Mouse (Mus musculus) hindbrain, embryonic 11.5 days (tissue): ENCODE measurements around the gene Olfr467. TPM values are rescaled to one million over a fixed set of nuclear protein-coding genes. Genes with fewer than 3 reads are reported as not detected.
A peak's percentile ranks its signal among the peaks of the same experiment; 100 is the strongest.
"Not testable (repeated sequence)": the region's sequence is repeated elsewhere in the genome, so short reads cannot be mapped to it uniquely, and the experiment has no call there.

ENCODE experiments used
- ATAC-seq: fragments of 200-750 bp; cut with Nextera tagmentation; 2 replicates; pipeline ENCODE4 v1.8.0; 2017; ENCODE audit warnings: mild to moderate bottlenecking, moderate TSS enrichment, moderate library complexity; ENCODE audit not compliant: low FRiP score
- DNase-seq: peaks from one replicate; pipeline ENCODE4 v3.0.0-alpha.2; 2015; ENCODE audit warnings: low spot score
- H3K27ac ChIP-seq: fragments of 300-500 bp; sonication (generic); 2 replicates; pipeline ENCODE4 v1.5.1; 2014; ENCODE audit warnings: mild to moderate bottlenecking, low read depth, low read length
- H3K27me3 ChIP-seq: fragments of 300-500 bp; sonication (generic); 2 replicates; pipeline ENCODE4 v1.6.1; 2014; ENCODE audit warnings: mild to moderate bottlenecking, low read length, moderate library complexity, mixed read lengths; ENCODE audit not compliant: control insufficient read depth, insufficient read depth
- H3K36me3 ChIP-seq: fragments of 300-500 bp; sonication (generic); 2 replicates; pipeline ENCODE4 v1.6.1; 2014; ENCODE audit warnings: mild to moderate bottlenecking, low read length, moderate library complexity, mixed read lengths; ENCODE audit not compliant: control insufficient read depth, insufficient read depth
- H3K4me1 ChIP-seq: fragments of 300-500 bp; sonication (generic); replicated peaks from 2 replicates; pipeline ENCODE4 v1.6.1; 2014; ENCODE audit warnings: low read length, mixed read lengths; ENCODE audit not compliant: control insufficient read depth, insufficient read depth
- H3K4me2 ChIP-seq: fragments of 300-500 bp; sonication (generic); replicated peaks from 2 replicates; pipeline ENCODE4 v1.6.1; 2014; ENCODE audit warnings: mild to moderate bottlenecking, low read depth, low read length
- H3K4me3 ChIP-seq: fragments of 300-500 bp; sonication (generic); 2 replicates; pipeline ENCODE4 v1.5.1; 2014; ENCODE audit warnings: low read depth, low read length
- H3K9ac ChIP-seq: fragments of 300-500 bp; sonication (generic); 2 replicates; pipeline ENCODE4 v1.6.1; 2014; ENCODE audit warnings: low read depth, low read length
- H3K9me3 ChIP-seq: fragments of 300-500 bp; sonication (generic); 2 replicates; pipeline ENCODE4 v1.6.1; 2016; ENCODE audit warnings: low read length; ENCODE audit not compliant: control insufficient read depth
- WGBS: fragments of 180-500 bp; shearing (Covaris S2); extraction: QIAGEN DNeasy Blood & Tissue Kit; methylation state at CpG from one replicate; pipeline ENCODE4 v1.1.7; 2014; 5-methylcytosine and 5-hydroxymethylcytosine counted together
- polyA plus RNA-seq: library from polyadenylated mRNA; unstranded; fragments of >200 nt; fragmentation: Nextera tagmentation; extraction: Ambion mirVana; gene quantifications from 2 replicates; pipeline ENCODE4 v1.2.1, GENCODE M21; 2014

The Olfr467 gene
- polyA plus RNA-seq, 1 experiment from 2014 or later = not detected

- H3K4me1 ChIP-seq, H3K4me3 ChIP-seq, ATAC-seq, H3K36me3 ChIP-seq, H3K4me2 ChIP-seq, H3K27ac ChIP-seq, H3K9me3 ChIP-seq, H3K27me3 ChIP-seq, H3K9ac ChIP-seq, DNase-seq: not testable (repeated sequence)
- WGBS = 62% methylated on average over 2 of the region's 2 CpGs
Observed at GRCm38 (mm10) chr7:107823867-107824266, 11.8 kb downstream of the Olfr467 start.

GRCm38 (mm10) chr7:107825441-107825840 is 13.4 kb downstream of the Olfr467 start, which contains the start of gene Olfr469:
TSS of gene Olfr469 (minus strand) at chr7:107825541.
- not testable (repeated sequence) for H3K4me3 ChIP-seq, DNase-seq, H3K9me3 ChIP-seq, ATAC-seq, H3K36me3 ChIP-seq, H3K27me3 ChIP-seq, H3K9ac ChIP-seq, H3K27ac ChIP-seq, H3K4me2 ChIP-seq, H3K4me1 ChIP-seq

- H3K27ac ChIP-seq = no peak overlapping the region
- H3K36me3 ChIP-seq = no peaks in the 10 kb centered on the region
- H3K4me2 ChIP-seq = no peak overlapping the region
- H3K27me3 ChIP-seq = no peaks in the 10 kb centered on the region
- ATAC-seq (no peak), DNase-seq (peak; percentile 42)
- H3K9me3 ChIP-seq = no peaks in the 10 kb centered on the region
- no peaks in the 10 kb centered on the region for H3K4me1 ChIP-seq
- WGBS = 83% methylated on average over 1 of the region's 1 CpGs
- H3K9ac ChIP-seq = no peak overlapping the region
- H3K4me3 ChIP-seq = no peak overlapping the region
Observed at GRCm38 (mm10) chr7:107841719-107842118, 29.7 kb downstream of the Olfr467 start.

GRCm38 (mm10) chr7:107847390-107847789 is 35.3 kb downstream of the Olfr467 start, which contains the start of gene Olfr470:
TSS of gene Olfr470 (minus strand) at chr7:107847490.
- not testable (repeated sequence) for H3K4me1 ChIP-seq, H3K27me3 ChIP-seq, DNase-seq, H3K9me3 ChIP-seq, H3K9ac ChIP-seq, H3K27ac ChIP-seq, H3K4me2 ChIP-seq, H3K36me3 ChIP-seq, ATAC-seq, H3K4me3 ChIP-seq
- WGBS = 92% methylated on average over 1 of the region's 1 CpGs

Other genes starting within 250 kb of the Olfr467 start
- gene Olfml1, start 244.8 kb upstream of the Olfr467 start, polyA plus RNA-seq = 10.7 and 11.4 TPM in 2 replicates
- 5.0 and 5.1 TPM in 2 replicates for gene Ppfibp2, start 217.1 kb upstream of the Olfr467 start, polyA plus RNA-seq
- gene 5330417H12Rik, start 187.1 kb upstream of the Olfr467 start, polyA plus RNA-seq = not detected in 2 replicates
- gene Cyb5r2, start 54.2 kb upstream of the Olfr467 start, polyA plus RNA-seq = 0.14 and 0.24 TPM in 2 replicates
- gene Ovch2, start 11.1 kb upstream of the Olfr467 start, polyA plus RNA-seq = not detected in 2 replicates
- gene Olfr469, start 13.3 kb downstream of the Olfr467 start, polyA plus RNA-seq = not detected in 2 replicates
- gene Olfr470, start 35.2 kb downstream of the Olfr467 start, polyA plus RNA-seq = not detected in 2 replicates
- not detected in 2 replicates for gene Olfr472, start 85.6 kb downstream of the Olfr467 start, polyA plus RNA-seq
- gene Olfr473, start 118.2 kb downstream of the Olfr467 start, polyA plus RNA-seq = not detected in 2 replicates
- not detected in 2 replicates for gene Olfr474, start 142.4 kb downstream of the Olfr467 start, polyA plus RNA-seq
- not detected in 2 replicates for gene Olfr476, start 152.5 kb downstream of the Olfr467 start, polyA plus RNA-seq
- not detected in 2 replicates for gene Olfr477, start 174.4 kb downstream of the Olfr467 start, polyA plus RNA-seq
- not detected in 2 replicates for gene Olfr478, start 221.7 kb downstream of the Olfr467 start, polyA plus RNA-seq
- not detected in 2 replicates for gene Olfr479, start 238.4 kb downstream of the Olfr467 start, polyA plus RNA-seq